Mouse (Mus musculus): ENCODE data around the gene Cklf. TPM values are rescaled to one million over a fixed set of nuclear protein-coding genes. Genes with fewer than 3 reads are reported as not detected.

Cklf gene
- total RNA-seq (2021) = 100 to 1,000 TPM in 1 of 2 experiments, 10 to 100 TPM in 1; 86.6 to 187 TPM
- long read RNA-seq, experiment 1, transcript Cklf-201 (4 exons, 667 nt) = major isoform, 79 of 88 reads
- long read RNA-seq, experiment 1, partial matches to known transcripts = 2 of 88 reads
- long read RNA-seq, experiment 1, other reads (novel, unspliced or antisense) = 4 of 88 reads
- long read RNA-seq, experiment 2, transcript Cklf-201 (4 exons, 667 nt) = major isoform, 32 of 37 reads
- long read RNA-seq, experiment 2, partial matches to known transcripts = 0 of 37 reads
- long read RNA-seq, experiment 2, other reads (novel, unspliced or antisense) = 4 of 37 reads

DNA sequence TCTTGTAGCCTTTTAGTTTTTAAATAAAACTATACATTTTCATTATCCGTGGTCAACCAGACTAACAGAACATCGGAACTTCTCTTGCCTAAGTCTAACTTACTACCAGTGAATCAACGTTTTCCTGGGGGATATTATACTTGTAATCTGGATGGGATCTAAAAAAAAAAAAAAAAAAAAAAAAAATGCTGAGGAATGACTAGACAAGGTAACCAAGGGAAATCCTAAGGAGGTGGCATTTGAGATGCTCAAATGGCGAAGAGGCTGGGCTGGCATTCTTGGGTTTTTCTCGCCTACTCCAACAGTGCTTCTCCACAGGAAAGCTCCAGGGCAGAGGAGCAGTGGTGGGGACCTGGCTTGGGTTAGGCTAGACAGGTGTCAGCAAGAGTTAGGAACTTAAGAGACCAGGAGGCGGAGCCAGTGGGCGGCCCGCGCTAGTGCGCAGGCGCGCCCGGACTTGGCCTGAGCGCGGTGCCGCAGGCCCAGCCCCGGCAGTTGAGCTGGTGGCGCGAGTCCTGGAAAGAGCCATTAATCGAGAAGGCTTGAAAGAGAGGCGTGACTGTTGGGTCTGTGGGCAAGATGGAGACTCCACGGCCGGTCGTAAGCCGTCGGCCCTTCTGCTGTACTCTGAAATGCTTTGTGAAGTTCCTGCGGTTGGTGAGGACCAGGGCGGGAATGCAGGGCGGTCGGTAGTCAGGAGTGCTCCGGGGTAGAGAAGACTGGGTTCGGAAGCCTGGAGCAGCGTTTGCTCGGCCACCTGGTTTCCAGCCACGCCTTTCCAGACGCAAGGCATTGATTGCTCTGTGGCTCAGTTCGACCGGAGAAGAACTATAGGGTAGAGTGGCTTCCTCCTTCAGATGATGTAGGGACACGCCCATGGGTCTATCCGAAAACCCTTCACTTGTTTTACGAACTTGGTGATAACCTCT lies at the start of gene Cklf:
Gene Cklf, plus strand, starts transcription at position 423 of the 929 bp plus-strand sequence.
- peak; percentile 90 to 94 for DNase-seq

- DNase-seq = no peak
Measured at GRCm38 (mm10) chr8:104201622-104202021, 49.0 kb upstream of the Cklf start.

DNA sequence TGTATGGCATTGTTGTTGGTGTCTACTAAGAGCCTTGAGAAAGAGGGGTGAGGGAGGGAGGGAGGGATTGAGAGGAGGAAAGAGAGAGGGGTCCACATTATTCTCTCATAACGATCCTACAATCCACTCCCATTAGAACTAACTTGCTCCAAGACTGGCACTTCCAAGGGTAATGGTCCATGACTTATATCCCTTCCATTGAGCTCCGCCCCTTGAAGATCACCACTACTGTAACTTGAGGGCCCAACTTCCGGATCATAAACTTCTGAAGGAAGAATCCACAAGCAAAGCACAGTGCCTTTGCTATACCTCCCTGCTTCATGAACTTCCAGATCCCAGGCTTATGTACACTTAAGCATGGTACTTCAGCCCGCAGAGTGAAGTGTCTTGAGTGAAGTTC lies 48.3 kb upstream of the Cklf start:
- DNase-seq = no peak

- no peak for DNase-seq
Measured at GRCm38 (mm10) chr8:104205292-104205691, 45.4 kb upstream of the Cklf start.

- no peak for DNase-seq
Measured at GRCm38 (mm10) chr8:104217601-104218000, 33.1 kb upstream of the Cklf start.

GRCm38 (mm10) chr8:104219079-104219478 lies 31.6 kb upstream of the Cklf start:
- peak; percentile 64 to 69 for DNase-seq

DNA sequence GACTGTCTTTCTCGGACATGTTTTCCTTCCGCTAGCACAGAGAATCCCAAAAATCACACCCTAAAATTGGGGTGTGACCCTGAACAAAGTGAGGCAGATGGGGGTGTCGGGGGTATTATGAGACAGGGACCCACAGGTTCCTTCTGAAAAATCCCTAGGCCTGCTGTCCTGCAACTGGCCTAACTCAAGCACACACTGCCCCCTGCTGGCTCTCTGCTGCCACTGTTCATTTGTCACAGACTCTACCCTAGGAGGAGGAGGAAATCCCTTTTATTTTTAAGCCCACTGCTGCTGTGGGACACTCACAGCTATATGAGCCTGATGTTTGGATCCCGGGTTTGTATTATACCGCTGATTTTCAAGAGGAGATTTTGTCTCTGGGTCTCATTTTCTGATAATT lies 30.9 kb upstream of the Cklf start:
- DNase-seq = peak; percentile 80 to 88

GRCm38 (mm10) chr8:104227048-104227447 lies 23.6 kb upstream of the Cklf start:
- DNase-seq = no peak

DNA sequence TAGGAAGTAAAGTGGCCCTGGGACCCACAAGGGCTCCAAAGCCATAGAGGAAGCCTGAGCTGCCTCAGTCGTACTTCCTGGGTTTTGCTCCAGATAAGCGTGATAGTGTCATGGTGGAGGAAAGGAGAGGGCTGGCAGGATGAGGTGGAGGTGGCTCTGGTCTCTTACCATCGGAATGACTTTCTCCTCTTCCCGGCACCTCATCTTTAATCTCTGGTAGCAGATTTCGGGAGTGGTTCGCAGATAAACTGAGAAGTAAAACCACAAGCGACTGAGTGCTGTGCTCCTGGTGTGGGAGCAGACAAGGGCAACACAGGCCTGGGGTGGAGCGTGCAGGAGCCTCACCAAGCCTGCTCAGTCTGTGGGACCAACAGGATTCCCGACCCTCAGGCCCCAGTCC lies 20.3 kb upstream of the Cklf start:
- no peak for DNase-seq

DNA sequence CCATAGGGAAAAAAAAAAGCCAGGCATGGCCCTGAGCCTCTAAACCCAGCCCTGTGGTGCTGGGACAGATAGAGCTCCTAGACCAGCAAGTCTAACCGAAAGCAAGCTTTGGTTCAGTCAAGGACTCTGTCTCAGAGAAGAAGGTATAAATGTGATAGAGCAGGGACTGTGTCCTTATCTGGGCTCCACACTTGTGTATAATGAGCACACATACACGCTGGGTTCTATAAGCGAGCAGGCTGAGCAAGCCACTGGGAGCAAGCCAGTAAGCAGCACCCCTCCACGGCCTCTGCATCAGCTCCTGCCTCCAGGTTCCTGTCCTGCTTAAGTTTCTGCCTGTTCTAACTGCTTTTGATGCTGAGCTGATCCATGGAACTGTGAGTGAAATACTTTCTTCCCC lies 18.6 kb upstream of the Cklf start:
- DNase-seq = no peak

DNA sequence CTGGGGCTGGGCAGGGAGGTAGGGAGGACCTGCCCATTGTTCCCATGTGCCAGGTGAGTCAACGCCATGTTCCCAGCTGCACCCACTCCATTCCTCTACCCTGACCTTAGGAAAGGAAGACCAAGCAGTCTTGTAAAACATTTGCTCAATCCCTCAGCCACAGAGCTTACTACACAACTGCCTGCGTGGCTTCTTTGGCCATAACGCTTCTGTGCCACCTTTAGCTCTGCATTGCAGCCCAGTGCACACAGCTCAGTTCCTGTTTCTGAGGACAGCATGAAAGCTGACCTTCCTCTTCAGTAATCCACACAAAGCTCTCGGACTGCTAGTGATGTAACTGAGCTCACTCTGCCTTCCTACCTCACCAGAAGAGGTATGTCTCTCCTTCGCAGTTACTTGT lies 17.7 kb upstream of the Cklf start:
- DNase-seq = no peak

GRCm38 (mm10) chr8:104234573-104234972 lies 16.1 kb upstream of the Cklf start:
- peak in 1 of 2 experiments; percentile 38 for DNase-seq

DNA sequence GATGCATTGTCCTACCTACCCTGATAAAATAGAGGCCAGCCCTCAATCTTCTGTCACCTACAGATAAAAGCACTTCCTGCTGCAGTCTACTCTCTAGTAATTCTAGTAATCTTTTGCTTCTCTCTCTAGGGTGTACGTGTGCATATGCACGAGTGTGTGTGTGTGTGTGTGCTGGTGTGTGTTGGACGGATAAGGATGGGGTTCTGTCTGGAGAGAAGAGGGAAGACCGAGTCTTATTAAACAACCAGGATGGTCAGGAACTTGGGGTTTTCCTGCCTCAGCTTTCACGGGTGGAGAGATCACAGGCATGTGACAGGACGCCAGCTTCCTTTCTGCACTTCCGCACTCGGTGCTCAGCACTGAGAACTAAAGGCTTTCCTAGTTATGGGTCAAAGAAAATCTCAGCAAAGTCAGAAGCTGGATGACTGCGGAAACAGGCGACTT lies 11.2 kb upstream of the Cklf start:
- DNase-seq = no peak

GRCm38 (mm10) chr8:104242038-104242644 lies 8.5 kb upstream of the Cklf start:
- no peak for DNase-seq

DNA sequence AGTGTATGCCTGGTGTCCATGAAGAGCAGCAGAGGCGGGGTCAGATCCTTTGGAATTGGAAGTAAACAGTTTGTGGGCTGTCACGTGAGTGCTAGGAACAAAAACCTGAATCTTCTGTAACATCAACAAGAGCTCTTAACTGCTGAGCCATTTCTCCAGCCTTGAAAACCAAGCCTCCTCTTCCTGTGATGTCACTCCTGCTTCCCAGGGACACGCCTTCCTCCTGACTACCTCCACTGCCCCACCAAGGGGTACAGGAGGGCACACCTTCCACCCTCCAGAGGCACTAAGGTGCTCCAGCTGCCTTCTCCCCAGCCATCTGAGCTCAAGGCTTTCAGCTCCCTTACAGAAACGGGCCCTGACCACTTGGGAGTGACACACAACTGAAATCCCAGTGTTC lies 4.0 kb upstream of the Cklf start:
- no peak for DNase-seq

GRCm38 (mm10) chr8:104247054-104247907 lies 3.4 kb upstream of the Cklf start:
- peak in 1 of 2 experiments; percentile 48 for DNase-seq

DNA sequence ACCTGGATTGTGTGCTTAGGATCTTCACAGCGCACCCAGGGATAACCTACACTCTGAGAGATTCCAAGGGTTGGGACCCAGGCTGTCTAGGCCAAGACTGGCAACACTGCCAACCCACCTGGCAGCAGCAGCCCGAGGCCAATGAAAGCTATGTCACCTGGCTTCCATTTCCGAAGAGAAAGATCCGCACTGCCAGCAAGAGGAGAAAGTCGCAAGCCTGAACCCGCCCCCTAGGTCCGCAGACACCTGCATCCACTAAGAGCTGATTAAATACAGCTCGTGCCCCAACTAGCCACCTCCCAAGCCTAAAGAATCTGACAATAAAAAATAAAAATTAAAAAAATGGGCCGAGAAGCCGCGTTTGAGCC lies 2.8 kb upstream of the Cklf start:
- DNase-seq = no peak

GRCm38 (mm10) chr8:104248276-104248675 lies 2.4 kb upstream of the Cklf start, which contains the start of gene Tk2:
Gene Tk2 (minus strand): TSS chr8:104248558.
- peak; percentile 85 to 90 for DNase-seq

DNA sequence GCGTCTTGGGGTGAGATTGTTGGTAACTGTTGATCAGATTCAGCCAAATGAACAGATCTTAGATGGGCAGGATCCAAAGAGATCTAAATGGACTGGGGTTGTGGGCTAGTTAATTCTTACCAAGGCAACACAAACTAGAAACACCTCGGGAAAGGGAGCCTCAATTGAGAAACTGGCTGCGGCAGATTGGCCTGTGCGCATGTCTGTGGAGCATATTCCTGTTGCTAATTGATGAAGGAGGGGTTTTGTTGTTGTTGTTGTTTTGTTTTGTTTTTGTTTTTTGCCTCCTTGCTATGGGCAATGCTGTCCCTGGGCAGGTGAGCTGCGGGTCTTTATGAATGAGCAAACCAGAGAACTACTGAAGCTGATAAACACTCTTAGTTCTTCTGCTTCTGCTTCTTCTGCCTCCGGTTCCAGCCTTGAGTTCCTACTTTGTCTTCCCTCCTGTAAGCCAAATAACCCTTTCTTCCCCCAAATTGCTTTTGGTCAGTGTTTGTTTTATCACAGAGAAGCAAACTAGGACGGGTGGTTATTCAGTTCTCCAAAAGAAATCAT lies 1.1 kb upstream of the Cklf start:
- DNase-seq = no peak

- peak in 1 of 2 experiments; percentile 39 for DNase-seq
Measured at GRCm38 (mm10) chr8:104251461-104251860, 800 bp downstream of the Cklf start.

GRCm38 (mm10) chr8:104253016-104253415 lies 2.4 kb downstream of the Cklf start:
- DNase-seq = peak; percentile 41 to 60
